Comparison of ENCODE assay signal across 8 mouse cellular contexts in genomic region chr9:43101936-43102595, GRCm38 (mm10). TPM values are rescaled to one million over a fixed set of nuclear protein-coding genes. Genes with fewer than 3 reads are reported as not detected.
DNase-seq lines count a peak whose midpoint lies in the region; ATAC-seq and TF ChIP-seq lines count a peak whose summit lies in the region.

No protein-coding gene starts in this region.

- H3K4me1 ChIP-seq in MEL (ENCODE audit: control insufficient read depth in 1 of 2, insufficient read depth in 2 of 2, low read length in 2 of 2), result peaks cover 13 to 28% of the 10 kb centered on the region in 2 experiments
- no peaks in the 10 kb centered on the region; the same call in 1 of the 2 replicates for H3K4me1 ChIP-seq in cerebellum, adult 2 months (ENCODE audit: control insufficient read depth, insufficient read depth, low read length)

- ATAC-seq in megakaryocyte-erythroid progenitor cell, adult 5-6 weeks (replicated peaks; ENCODE audit: low FRiP score, low TSS enrichment, poor library complexity, severe bottlenecking), result peak; percentile 90

- no peaks in the 10 kb centered on the region for H3K9me3 ChIP-seq in MEL (replicated peaks; ENCODE audit: insufficient read depth, low read length)

- H3K4me3 ChIP-seq in MEL (ENCODE audit: control insufficient read depth in 1 of 2, insufficient read depth in 1 of 2, low read depth in 2 of 2, low read length in 2 of 2), result peak overlapping the region; percentile 31 to 44
- H3K4me3 ChIP-seq in cerebellum, adult 2 months (replicated peaks; ENCODE audit: insufficient read depth, low read depth, low read length), result no peak overlapping the region

- WGBS in cerebellum, adult 2 months, result 61% methylated on average over 8 of the region's 8 CpGs

- DNase-seq in MEL (ENCODE audit: low read depth, low spot score), result peak; percentile 96
- DNase-seq in embryo, embryonic 11 days, result peak; percentile 15
- peak; percentile 19 for DNase-seq in heart, postnatal 4 days
- DNase-seq in cerebellum, adult 2 months, result no peak
- no peak for DNase-seq in layer of hippocampus, postnatal 36 days
- no peak for DNase-seq in left cerebral cortex, postnatal 4 days
- DNase-seq in frontal cortex, postnatal 25 days (ENCODE audit: low spot score in 2 of 2), result no peak

- TF ChIP-seq EP300 in MEL (IDR thresholded peaks at IDR 0.05; ENCODE audit: low read depth in 1 of 2, low read length in 2 of 2), result peak; percentile 93 to 95

- H3K9ac ChIP-seq in MEL (ENCODE audit: control insufficient read depth, low read depth, low read length, poor library complexity, severe bottlenecking), result peak overlapping the region; percentile 36

- H3K27ac ChIP-seq in MEL (ENCODE audit: control insufficient read depth, low read depth, low read length), result peak overlapping the region; percentile 93
- H3K27ac ChIP-seq in cerebellum, adult 2 months (ENCODE audit: insufficient read depth, low read length), result no peak overlapping the region

- H3K36me3 ChIP-seq in MEL (ENCODE audit: control insufficient read depth in 1 of 2, insufficient read depth in 2 of 2, low read length in 2 of 2), result peaks cover 0 to 50% of the 10 kb centered on the region in 2 experiments; a peak in 2 of 4 replicates

- H3K79me2 ChIP-seq in MEL (ENCODE audit: control insufficient read depth, insufficient read depth, low read length, poor library complexity), result peaks cover 47% of the 10 kb centered on the region

- intact Hi-C loops in left cerebral cortex, postnatal 4 days (cut with DNase I), result no loop called here

- TF ChIP-seq CTCF in MEL (IDR thresholded peaks at IDR 0.05 in 2 of 3, conservative IDR thresholded peaks at IDR 0.05 in 1 of 3; ENCODE audit: control insufficient read depth in 1 of 3, insufficient read depth in 1 of 3, low read depth in 2 of 3, low read length in 3 of 3, poor library complexity in 1 of 3, severe bottlenecking in 1 of 3), result no peak
- no peak for TF ChIP-seq CTCF in cerebellum, adult 2 months (IDR thresholded peaks at IDR 0.05; ENCODE audit: borderline replicate concordance, insufficient read depth, low read depth, low read length)

- TF ChIP-seq RAD21 in MEL (IDR thresholded peaks at IDR 0.05; ENCODE audit: low read depth, low read length), result no peak

- H3K27me3 ChIP-seq in MEL (ENCODE audit: control insufficient read depth in 1 of 2, insufficient read depth in 2 of 2, low read length in 2 of 2), result no peaks in the 10 kb centered on the region
- H3K27me3 ChIP-seq in cerebellum, adult 2 months (ENCODE audit: control insufficient read depth, insufficient read depth, low read length), result no peaks in the 10 kb centered on the region; the same call in 1 of the 2 replicates

- TF ChIP-seq POLR2A in MEL (IDR thresholded peaks at IDR 0.05; ENCODE audit: control insufficient read depth in 1 of 2, insufficient read depth in 1 of 2, low read depth in 1 of 2, low read length in 2 of 2, poor library complexity in 1 of 2), result peak in 1 of 2 experiments; percentile 51; a peak in 1 of 4 replicates
- no peak for TF ChIP-seq POLR2A in cerebellum, adult 2 months (IDR thresholded peaks at IDR 0.05; ENCODE audit: borderline replicate concordance, insufficient read depth, low read length)

TF ChIP-seq in MEL, 35 proteins besides CTCF, POLR2A, EP300 and RAD21:
- peak; percentile 77 for TF ChIP-seq MYB (IDR thresholded peaks at IDR 0.05; ENCODE audit: low read depth, low read length)
- peak; percentile 24; the same call in 1 of the 2 replicates for TF ChIP-seq MAFK (IDR thresholded peaks at IDR 0.05; ENCODE audit: borderline replicate concordance, low read depth, low read length)
- peak; percentile 75; the same call in 1 of the 2 replicates for TF ChIP-seq MYC (IDR thresholded peaks at IDR 0.05; ENCODE audit: low read depth, low read length)
- TF ChIP-seq ETS1 (IDR thresholded peaks at IDR 0.05; ENCODE audit: low read depth, low read length), result peak; percentile 94
- peak; percentile 79 for TF ChIP-seq MAX (IDR thresholded peaks at IDR 0.05; ENCODE audit: low read length)
- no peak for TF ChIP-seq SMC3 (IDR thresholded peaks at IDR 0.05; ENCODE audit: low read depth, low read length)
- peak; percentile 90 for TF ChIP-seq BHLHE40 (IDR thresholded peaks at IDR 0.05; ENCODE audit: borderline replicate concordance, low read depth, low read length)
- TF ChIP-seq ZNF384 (IDR thresholded peaks at IDR 0.05; ENCODE audit: low read depth, low read length), result peak; percentile 36; the same call in 1 of the 2 replicates
- peak; percentile 66; the same call in 1 of the 2 replicates for TF ChIP-seq ZMIZ1 (IDR thresholded peaks at IDR 0.05; ENCODE audit: low read depth, low read length)
- peak; percentile 99 for TF ChIP-seq TAL1 (IDR thresholded peaks at IDR 0.05; ENCODE audit: low read length)
- TF ChIP-seq HCFC1 (IDR thresholded peaks at IDR 0.05; ENCODE audit: low read depth, low read length), result peak; percentile 34; the same call in 1 of the 2 replicates
- TF ChIP-seq ZKSCAN1 (IDR thresholded peaks at IDR 0.05; ENCODE audit: low read depth, low read length), result no peak
- TF ChIP-seq RCOR1 (IDR thresholded peaks at IDR 0.05; ENCODE audit: low read depth, low read length), result peak; percentile 95
- peak; percentile 46; the same call in 1 of the 2 replicates for TF ChIP-seq TBP (IDR thresholded peaks at IDR 0.05; ENCODE audit: low read depth, low read length)
- peak; percentile 95 for TF ChIP-seq SIN3A (IDR thresholded peaks at IDR 0.05; ENCODE audit: low read length)
- peak; percentile 96 for TF ChIP-seq TCF12 (IDR thresholded peaks at IDR 0.05; ENCODE audit: low read depth, low read length)
- TF ChIP-seq NRF1 (IDR thresholded peaks at IDR 0.05; ENCODE audit: insufficient read depth, low read depth, low read length, poor library complexity, severe bottlenecking), result no peak
- peak; percentile 93 for TF ChIP-seq MXI1 (IDR thresholded peaks at IDR 0.05; ENCODE audit: low read depth, low read length)
- TF ChIP-seq GATA1 (IDR thresholded peaks at IDR 0.05; ENCODE audit: low read depth, low read length), result peak; percentile 96
- TF ChIP-seq KAT2A (conservative IDR thresholded peaks at IDR 0.05; ENCODE audit: low read depth, low read length), result no peak
- no peak for TF ChIP-seq USF2 (IDR thresholded peaks at IDR 0.05; ENCODE audit: borderline replicate concordance in 1 of 2, insufficient read depth in 1 of 2, low read depth in 1 of 2, low read length in 2 of 2)

RNA-seq across cellular contexts. Expression of gene Arhgef12, which starts 5.0 kb away (rescaled TPM):
- total RNA-seq in MEL (2012; rRNA removed), result 11.8 and 14.8 TPM in 2 replicates
- 10 to 100 TPM; 14.7 to 33.5 TPM for polyA plus RNA-seq in MEL (2012; ENCODE audit: insufficient read depth in 1 of 2, insufficient read length in 2 of 2, low read depth in 1 of 2, low replicate concordance in 2 of 2, missing spikeins in 1 of 2)
- 100 to 1,000 TPM; 139 to 150 TPM for total RNA-seq in heart, postnatal 4 days (2021)
- 23.4 and 34.6 TPM in 2 replicates for total RNA-seq in megakaryocyte-erythroid progenitor cell, adult 5-6 weeks (2014; fragmentation: Nextera tagmentation)
- 17.3 and 18.5 TPM in 2 replicates for total RNA-seq in megakaryocyte-erythroid progenitor cell, adult 5-6 weeks (2017)
- polyA plus RNA-seq in cerebellum, adult 2 months (2012; rRNA removed), result 61.0 and 63.7 TPM in 2 replicates
- total RNA-seq in layer of hippocampus, postnatal 36 days (2021), result 100 to 1,000 TPM; 147 to 158 TPM
- 100 to 1,000 TPM; 185 to 199 TPM for total RNA-seq in left cerebral cortex, postnatal 4 days (2021)

RNA-seq across cellular contexts. Expression of gene Tmem136, which starts 14.3 kb away (rescaled TPM):
- 0.42 and 0.62 TPM in 2 replicates for total RNA-seq in MEL (2012; rRNA removed)
- polyA plus RNA-seq in MEL (2012; ENCODE audit: insufficient read depth in 1 of 2, insufficient read length in 2 of 2, low read depth in 1 of 2, low replicate concordance in 2 of 2, missing spikeins in 1 of 2), result 1 to 10 TPM in 1 of 2 experiments, not detected in 1; 2.0 TPM
- total RNA-seq in heart, postnatal 4 days (2021), result 10 to 100 TPM; 11.9 to 12.7 TPM
- 0.76 TPM in 1 of 2 replicates, not detected in the other for total RNA-seq in megakaryocyte-erythroid progenitor cell, adult 5-6 weeks (2014; fragmentation: Nextera tagmentation)
- total RNA-seq in megakaryocyte-erythroid progenitor cell, adult 5-6 weeks (2017), result 3.4 TPM in 1 of 2 replicates, not detected in the other
- polyA plus RNA-seq in cerebellum, adult 2 months (2012; rRNA removed), result 17.4 and 18.3 TPM in 2 replicates
- 10 to 100 TPM; 18.2 to 19.0 TPM for total RNA-seq in layer of hippocampus, postnatal 36 days (2021)
- 10 to 100 TPM; 17.2 to 18.4 TPM for total RNA-seq in left cerebral cortex, postnatal 4 days (2021)

Comparison
In these comparisons a context has a peak if more than half of its experiments do, and no peak if none do; other contexts are left out.
1. DNase-seq: peak in MEL (single experiment), embryo, embryonic 11 days (single experiment) and heart, postnatal 4 days (single experiment); none in cerebellum, adult 2 months (0 of 2), layer of hippocampus, postnatal 36 days (0 of 2), left cerebral cortex, postnatal 4 days (single experiment) and frontal cortex, postnatal 25 days (0 of 2).